Mouse (Mus musculus): ENCODE results near the gene Csrnp2. TPM values are rescaled to one million over a fixed set of nuclear protein-coding genes. Genes with fewer than 3 reads are reported as not detected.
A peak's percentile ranks its signal among the peaks of the same experiment; 100 is the strongest.

The Csrnp2 gene
- total RNA-seq, 2 experiments from 2014 or later, result 2.5 to 3.0 TPM

- intact Hi-C loops (cut with DNase I), result no loop called here
- peak; percentile 77 for DNase-seq
These were observed 52.0 kb downstream of the Csrnp2 start for GRCm38 (mm10) chr15:100443126-100443922.

GRCm38 (mm10) chr15:100436518-100436917 lies 58.8 kb downstream of the Csrnp2 start:
- DNase-seq, result no peak
- intact Hi-C loops (cut with DNase I), result no loop called here

- intact Hi-C loops (cut with DNase I), result no loop called here
- no peak for DNase-seq
These were observed 59.2 kb downstream of the Csrnp2 start for GRCm38 (mm10) chr15:100436112-100436511.

GRCm38 (mm10) chr15:100433234-100433633 lies 62.1 kb downstream of the Csrnp2 start:
- no peak for DNase-seq
- intact Hi-C loops (cut with DNase I), result no loop called here

- intact Hi-C loops (cut with DNase I), result no loop called here
- DNase-seq, result no peak
These were observed 65.2 kb downstream of the Csrnp2 start for GRCm38 (mm10) chr15:100429959-100430565.

Other genes with a start within 250 kb of the Csrnp2 start
- gene Tmprss12, start 214.7 kb downstream of the Csrnp2 start, total RNA-seq (2021), result not detected
- gene Mettl7a1, start 191.3 kb downstream of the Csrnp2 start, total RNA-seq (2021), result 10 to 100 TPM; 46.3 to 62.3 TPM
- gene Mettl7a3, start 160.6 kb downstream of the Csrnp2 start, total RNA-seq (2021), result not detected
- gene Methig1, start 142.3 kb downstream of the Csrnp2 start, total RNA-seq (2021), result not detected
- 1 to 10 TPM in 1 of 2 experiments, under 1 TPM in 1; 0.89 to 1.0 TPM for gene Mettl7a2, start 142.3 kb downstream of the Csrnp2 start, total RNA-seq (2021)
- gene Higd1c, start 130.9 kb downstream of the Csrnp2 start, total RNA-seq (2021), result not detected
- not detected for gene Gm5475, start 73.3 kb downstream of the Csrnp2 start, total RNA-seq (2021)
- 10 to 100 TPM; 45.2 TPM for gene Slc11a2, start 70.4 kb downstream of the Csrnp2 start, total RNA-seq (2021)
- 10 to 100 TPM; 12.2 to 14.8 TPM for gene Letmd1, start 26.5 kb downstream of the Csrnp2 start, total RNA-seq (2021)
- gene Tfcp2, start 56.5 kb upstream of the Csrnp2 start, total RNA-seq (2021), result 10 to 100 TPM; 11.9 to 13.4 TPM
- 10 to 100 TPM; 10.8 to 13.3 TPM for gene Pou6f1, start 104.5 kb upstream of the Csrnp2 start, total RNA-seq (2021)
- 100 to 1,000 TPM; 161 to 177 TPM for gene Dazap2, start 119.9 kb upstream of the Csrnp2 start, total RNA-seq (2021)
- gene Smagp, start 141.5 kb upstream of the Csrnp2 start, total RNA-seq (2021), result 10 to 100 TPM; 13.7 to 15.8 TPM
- 1 to 10 TPM; 1.6 TPM for gene Bin2, start 174.1 kb upstream of the Csrnp2 start, total RNA-seq (2021)
- gene Cela1, start 192.4 kb upstream of the Csrnp2 start, total RNA-seq (2021), result under 1 TPM in 1 of 2 experiments, not detected in 1; 0.98 TPM
- gene Galnt6, start 233.9 kb upstream of the Csrnp2 start, total RNA-seq (2021), result under 1 TPM; 0.72 to 0.98 TPM